Mouse (Mus musculus) forebrain, embryonic 11.5 days (tissue): ENCODE measurements at regions not wholly inside any gene's neighbourhood (a gene's known extent, or its start where the extent isn't known, plus 50 kb on each side); places are given as distances from the start of the nearest gene placed in this dataset.
A peak's percentile ranks its signal among the peaks of the same experiment; 100 is the strongest.

Experiments
- ATAC-seq: fragments of 200-750 bp; cut with Nextera tagmentation; replicated peaks from 2 replicates; pipeline ENCODE4 v1.8.0; 2017; ENCODE audit warnings: moderate TSS enrichment; ENCODE audit not compliant: low FRiP score
- DNase-seq: peaks from one replicate; pipeline ENCODE4 v3.0.0-alpha.2; 2017; ENCODE audit warnings: low spot score
- H3K27ac ChIP-seq: fragments of 300-500 bp; sonication (generic); 2 replicates; pipeline ENCODE4 v1.5.1; 2014; ENCODE audit warnings: low read depth, low read length
- H3K27me3 ChIP-seq: fragments of 300-500 bp; sonication (generic); 2 replicates; pipeline ENCODE4 v1.6.1; 2014; ENCODE audit warnings: mild to moderate bottlenecking, low read length, mixed read lengths; ENCODE audit not compliant: control insufficient read depth, insufficient read depth
- H3K36me3 ChIP-seq: fragments of 300-500 bp; sonication (generic); 2 replicates; pipeline ENCODE4 v1.6.1; 2014; ENCODE audit warnings: mild to moderate bottlenecking, low read length, moderate library complexity, mixed read lengths; ENCODE audit not compliant: control insufficient read depth, insufficient read depth
- H3K4me1 ChIP-seq: fragments of 300-500 bp; sonication (generic); replicated peaks from 2 replicates; pipeline ENCODE4 v1.6.1; 2014; ENCODE audit warnings: low read length, mixed read lengths; ENCODE audit not compliant: control insufficient read depth, insufficient read depth
- H3K4me2 ChIP-seq: fragments of 300-500 bp; sonication (generic); 2 replicates; pipeline ENCODE4 v1.6.1; 2014; ENCODE audit warnings: low read depth, mild to moderate bottlenecking, low read length, moderate library complexity, mixed read lengths; ENCODE audit not compliant: severe bottlenecking
- H3K4me3 ChIP-seq: fragments of 300-500 bp; sonication (generic); 2 replicates; pipeline ENCODE4 v1.5.1; 2014; ENCODE audit warnings: low read depth, low read length
- H3K9ac ChIP-seq: fragments of 300-500 bp; sonication (generic); 2 replicates; pipeline ENCODE4 v1.6.1; 2014; ENCODE audit warnings: low read length
- H3K9me3 ChIP-seq: fragments of 300-500 bp; sonication (generic); 2 replicates; pipeline ENCODE4 v1.6.1; 2016; ENCODE audit warnings: low read length, mixed read lengths; ENCODE audit not compliant: control insufficient read depth
- WGBS: fragments of 180-500 bp; shearing (Covaris S2); extraction: QIAGEN DNeasy Blood & Tissue Kit; methylation state at CpG from one replicate; pipeline ENCODE4 v1.1.7; 2014; 5-methylcytosine and 5-hydroxymethylcytosine counted together

DNA sequence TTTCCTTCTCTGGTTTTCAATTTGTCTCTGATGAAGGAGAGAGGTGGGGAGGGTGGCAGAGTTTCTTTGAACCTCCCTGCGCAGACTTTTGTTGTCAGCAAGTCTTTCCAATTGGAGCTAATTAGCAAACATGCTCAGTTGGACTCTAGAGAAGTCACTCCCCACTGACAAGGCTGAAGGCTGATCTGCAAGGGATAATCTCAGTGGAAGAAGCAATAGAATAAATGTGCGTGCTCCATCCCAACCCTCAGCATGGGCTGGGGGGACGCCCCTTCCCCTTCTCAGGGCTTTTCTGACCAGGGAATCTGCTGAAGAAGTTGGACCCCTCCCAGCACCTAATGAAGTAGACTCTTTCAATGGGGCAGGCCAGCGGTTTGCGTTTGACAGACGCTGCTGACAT, 353.8 kb downstream of the Pmp22 start:
- no peak overlapping the region for H3K4me3 ChIP-seq
- no peaks in the 10 kb centered on the region; the same call in 1 of the 2 replicates for H3K27me3 ChIP-seq
- peaks cover 2% of the 10 kb centered on the region; the same call in 1 of the 2 replicates for H3K9me3 ChIP-seq
- H3K4me2 ChIP-seq: 0 out of 2 replicates have a peak overlapping the region, but pooled peaks have one; percentile 12
- H3K36me3 ChIP-seq: no peaks in the 10 kb centered on the region
- H3K27ac ChIP-seq: no peak overlapping the region
- ATAC-seq (0 out of 2 replicates have a peak, but pooled peaks have one; percentile 46), DNase-seq (peak; percentile 53)
- H3K4me1 ChIP-seq: peaks cover 5% of the 10 kb centered on the region; the same call in 1 of the 2 replicates
- no peak overlapping the region for H3K9ac ChIP-seq
- WGBS: 5% methylated on average over 6 of the region's 6 CpGs

DNA sequence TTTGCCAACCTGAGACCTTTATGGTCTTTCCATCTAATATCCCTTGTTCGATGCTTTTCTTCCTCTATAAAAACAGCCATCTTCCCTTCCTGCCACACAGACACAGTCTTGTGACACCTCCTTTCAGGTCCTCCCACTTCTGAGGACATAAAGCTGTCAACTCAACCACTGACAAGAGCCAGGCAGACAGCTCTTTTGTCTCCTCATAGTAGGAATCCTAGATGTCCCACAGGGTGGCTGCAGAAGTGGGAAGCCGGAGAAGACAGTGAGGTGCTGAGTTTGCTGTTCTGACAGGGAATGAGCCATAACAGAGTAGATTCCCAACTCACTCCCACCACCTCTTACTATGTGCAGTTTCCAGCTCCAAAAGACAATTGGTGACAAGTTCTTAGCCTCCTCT, 358.4 kb downstream of the Pmp22 start:
- Histone ChIP-seq H3K4me1 (peaks cover 5% of the 10 kb centered on the region; the same call in 1 of the 2 replicates), H3K27me3 (no peaks in the 10 kb centered on the region), H3K27ac (no peak overlapping the region), H3K36me3 (no peaks in the 10 kb centered on the region), H3K9me3 (no peaks in the 10 kb centered on the region), H3K4me3 (no peak overlapping the region), H3K9ac (no peak overlapping the region), H3K4me2 (no peak overlapping the region)
- ATAC-seq: no peak
- 66% methylated on average over 2 of the region's 2 CpGs for WGBS
- no peak for DNase-seq

DNA sequence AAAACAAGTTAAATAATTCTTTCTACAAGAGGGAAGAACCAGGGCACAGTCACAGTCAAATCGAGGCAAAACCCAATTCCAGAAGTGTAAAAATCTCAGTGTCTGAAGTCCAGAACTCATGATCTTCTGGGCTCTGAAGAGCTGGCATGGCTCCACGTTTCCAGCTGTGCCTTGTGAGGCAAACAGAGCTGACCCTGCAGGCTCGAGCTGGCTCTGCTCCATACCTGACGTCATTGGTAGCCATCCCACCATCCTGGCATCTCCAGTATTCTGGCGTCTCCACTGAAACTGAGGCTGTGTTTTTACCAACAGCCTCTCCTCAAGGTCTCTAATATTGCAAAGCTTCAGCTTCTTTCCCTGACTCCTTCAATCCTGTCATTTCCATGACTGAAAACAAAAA, 373.4 kb downstream of the Pmp22 start:
- Histone ChIP-seq H3K4me2 (no peak overlapping the region), H3K27ac (no peak overlapping the region), H3K4me3 (no peak overlapping the region), H3K4me1 (no peaks in the 10 kb centered on the region), H3K9ac (no peak overlapping the region), H3K9me3 (no peaks in the 10 kb centered on the region), H3K27me3 (no peaks in the 10 kb centered on the region), H3K36me3 (no peaks in the 10 kb centered on the region)
- 80% methylated on average over 5 of the region's 5 CpGs for WGBS
- no peak for ATAC-seq
- DNase-seq: no peak

DNA sequence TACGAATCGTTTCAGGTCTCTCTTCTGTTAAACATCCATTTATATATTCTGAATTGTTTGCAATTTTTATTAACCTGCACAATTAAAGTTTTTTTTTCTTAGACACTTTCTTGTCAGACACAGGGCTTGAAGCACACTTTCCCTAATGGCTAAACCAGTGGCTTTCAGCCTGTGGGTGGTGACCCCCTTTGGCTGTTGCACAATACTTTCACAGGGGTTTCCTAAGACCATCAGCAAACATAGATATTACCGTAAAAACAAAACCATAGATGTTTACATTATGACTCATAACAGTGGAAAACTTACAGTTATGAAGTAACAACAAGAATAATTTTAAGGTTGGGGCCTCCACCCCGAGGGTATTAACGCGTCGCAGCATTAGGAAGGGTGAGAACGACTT, 378.6 kb downstream of the Pmp22 start:
- no peak overlapping the region for H3K27ac ChIP-seq
- H3K36me3 ChIP-seq: no peaks in the 10 kb centered on the region
- no peak for DNase-seq
- H3K9me3 ChIP-seq: no peaks in the 10 kb centered on the region
- H3K27me3 ChIP-seq: no peaks in the 10 kb centered on the region
- H3K4me2 ChIP-seq: no peak overlapping the region
- H3K9ac ChIP-seq: no peak overlapping the region
- no peak overlapping the region for H3K4me3 ChIP-seq
- no peak for ATAC-seq
- no peaks in the 10 kb centered on the region for H3K4me1 ChIP-seq
- 95% methylated on average over 8 of the region's 8 CpGs for WGBS

DNA sequence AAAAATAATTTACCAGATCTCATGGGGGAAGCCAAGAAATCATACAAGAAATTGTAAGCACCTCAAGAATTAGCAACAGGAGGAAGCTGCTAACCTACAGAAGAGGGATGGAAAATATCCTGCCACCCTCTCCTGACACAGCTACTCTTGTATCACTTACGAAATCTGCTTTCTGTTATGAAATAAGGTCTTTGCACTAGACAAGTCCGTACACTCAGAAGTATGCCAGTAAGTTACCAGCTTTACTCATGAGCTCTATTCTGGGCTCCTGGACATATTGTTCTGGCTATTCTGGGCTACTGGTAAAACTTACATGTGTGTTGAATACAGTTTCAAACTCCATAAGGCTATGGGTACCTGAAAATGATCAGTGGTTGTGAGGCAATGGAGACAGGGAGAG, 379.9 kb downstream of the Pmp22 start:
- Histone ChIP-seq H3K27ac (no peak overlapping the region), H3K4me2 (no peak overlapping the region), H3K9ac (no peak overlapping the region), H3K27me3 (no peaks in the 10 kb centered on the region), H3K4me3 (no peak overlapping the region), H3K36me3 (no peaks in the 10 kb centered on the region), H3K4me1 (no peaks in the 10 kb centered on the region), H3K9me3 (no peaks in the 10 kb centered on the region; the same call in 1 of the 2 replicates)
- DNase-seq (no peak), ATAC-seq (no peak)
- 88% methylated on average over 2 of the region's 2 CpGs for WGBS

DNA sequence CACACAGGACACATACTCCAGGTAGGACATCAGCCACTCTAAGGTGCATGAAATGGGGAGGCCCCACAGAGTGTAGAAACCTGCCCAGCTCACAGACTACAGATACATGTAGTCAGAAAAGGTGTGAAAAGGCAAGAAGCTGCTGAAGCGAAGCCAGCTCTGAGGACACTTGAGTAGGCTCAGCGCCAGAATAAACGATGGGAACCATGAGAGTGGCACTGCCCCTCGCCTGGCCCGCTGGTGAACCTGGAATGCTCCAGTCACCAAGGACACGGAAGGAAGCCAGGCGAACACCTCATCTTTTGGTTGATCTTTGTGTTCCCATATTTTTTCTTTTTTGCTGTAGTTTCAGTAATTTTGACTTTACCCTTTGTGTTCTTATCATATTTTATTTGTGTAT, 381.8 kb downstream of the Pmp22 start:
- DNase-seq: no peak
- H3K9ac ChIP-seq: no peak overlapping the region
- no peaks in the 10 kb centered on the region; the same call in 1 of the 2 replicates for H3K9me3 ChIP-seq
- H3K4me1 ChIP-seq: no peaks in the 10 kb centered on the region
- H3K27ac ChIP-seq: no peak overlapping the region
- H3K4me3 ChIP-seq: no peak overlapping the region
- ATAC-seq: no peak
- WGBS: 93% methylated on average over 7 of the region's 7 CpGs
- no peaks in the 10 kb centered on the region for H3K27me3 ChIP-seq
- H3K36me3 ChIP-seq: no peaks in the 10 kb centered on the region
- H3K4me2 ChIP-seq: no peak overlapping the region

DNA sequence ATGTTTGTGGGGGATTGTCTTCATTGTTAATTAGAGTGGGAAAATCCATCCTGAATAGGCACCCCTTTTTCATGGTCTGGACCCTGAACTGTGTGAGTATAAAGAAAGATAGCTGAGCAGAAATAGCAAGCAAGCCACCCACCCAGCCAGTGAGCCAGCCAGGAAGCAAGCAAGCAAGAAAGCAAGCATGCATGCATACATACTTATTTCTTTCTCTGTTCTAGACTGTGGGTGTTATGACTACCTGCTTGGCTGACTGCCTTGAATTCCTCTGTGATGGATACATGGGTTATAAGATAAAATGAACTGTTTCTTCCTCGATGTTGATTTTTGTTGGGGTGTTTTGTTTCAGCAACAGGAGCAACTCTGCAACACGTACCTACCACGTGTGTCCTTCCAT, 385.8 kb downstream of the Pmp22 start:
- Histone ChIP-seq H3K9me3 (no peaks in the 10 kb centered on the region; the same call in 1 of the 2 replicates), H3K27ac (no peak overlapping the region), H3K9ac (no peak overlapping the region), H3K36me3 (no peaks in the 10 kb centered on the region), H3K27me3 (no peaks in the 10 kb centered on the region), H3K4me3 (no peak overlapping the region), H3K4me1 (no peaks in the 10 kb centered on the region), H3K4me2 (no peak overlapping the region)
- DNase-seq (no peak), ATAC-seq (no peak)
- 90% methylated on average over 3 of the region's 3 CpGs for WGBS

DNA sequence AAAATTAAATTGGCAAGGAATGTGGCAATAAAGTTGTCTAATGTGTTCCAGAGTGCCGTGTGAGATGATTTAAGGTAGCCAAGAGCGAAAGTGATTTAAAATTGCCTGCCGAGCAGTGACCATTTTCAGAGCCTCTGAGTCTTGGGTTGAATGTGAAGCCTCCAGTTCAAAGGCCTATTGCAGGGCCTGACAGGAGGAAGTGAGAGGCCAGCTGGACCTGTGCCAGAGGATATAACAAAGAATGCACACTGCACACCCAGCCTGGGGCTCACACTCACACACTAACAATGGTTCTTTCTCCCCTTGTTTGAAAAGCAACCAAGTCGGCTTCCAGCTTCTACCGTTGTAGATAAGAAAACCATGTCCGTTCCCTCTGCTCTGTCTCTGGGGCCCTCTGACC, 390.1 kb downstream of the Pmp22 start:
- DNase-seq (no peak), ATAC-seq (no peak)
- H3K27me3 ChIP-seq: no peaks in the 10 kb centered on the region
- H3K27ac ChIP-seq: no peak overlapping the region
- no peak overlapping the region for H3K4me2 ChIP-seq
- H3K4me1 ChIP-seq: no peaks in the 10 kb centered on the region
- no peak overlapping the region for H3K4me3 ChIP-seq
- no peak overlapping the region for H3K9ac ChIP-seq
- no peaks in the 10 kb centered on the region for H3K36me3 ChIP-seq
- H3K9me3 ChIP-seq: no peaks in the 10 kb centered on the region; the same call in 1 of the 2 replicates
- 68% methylated on average over 6 of the region's 6 CpGs for whole genome bisulfite sequencing

DNA sequence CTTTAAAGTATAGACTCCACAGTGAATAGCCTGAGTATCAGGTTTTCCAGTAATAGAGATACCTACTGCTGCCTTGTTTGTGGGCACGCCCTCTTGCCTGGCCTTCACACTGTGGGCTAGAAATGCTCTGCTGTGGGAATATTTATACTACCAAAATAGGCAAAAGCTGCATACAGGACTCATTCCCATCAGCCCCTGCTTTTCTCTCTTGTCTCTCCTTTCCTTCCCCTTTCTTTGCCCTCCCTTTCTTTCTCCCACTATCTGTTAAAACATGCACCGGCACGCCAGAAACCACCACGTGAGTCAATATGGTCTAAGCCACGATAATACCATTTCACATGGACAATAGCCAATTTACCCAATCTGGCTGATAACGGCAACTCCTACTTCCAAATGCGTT, 395.5 kb downstream of the Pmp22 start:
- H3K4me2 ChIP-seq: no peak overlapping the region
- no peak overlapping the region for H3K27ac ChIP-seq
- DNase-seq: no peak
- 48% methylated on average over 7 of the region's 7 CpGs for WGBS
- H3K9ac ChIP-seq: no peak overlapping the region
- H3K36me3 ChIP-seq: no peaks in the 10 kb centered on the region
- H3K4me1 ChIP-seq: no peaks in the 10 kb centered on the region; the same call in 1 of the 2 replicates
- ATAC-seq: no peak
- H3K9me3 ChIP-seq: no peaks in the 10 kb centered on the region
- no peak overlapping the region for H3K4me3 ChIP-seq
- H3K27me3 ChIP-seq: no peaks in the 10 kb centered on the region
